Mouse (Mus musculus) adrenal gland, adult 2 months (tissue): ENCODE measurements around the gene Znrf2. TPM values are rescaled to one million over a fixed set of nuclear protein-coding genes. Genes with fewer than 3 reads are reported as not detected.
A peak's percentile ranks its signal among the peaks of the same experiment; 100 is the strongest.

Experiments used
- DNase-seq: peaks from one replicate; pipeline ENCODE4 v3.0.0; 2021
- long read RNA-seq: library from polyadenylated mRNA; stranded (forward); transcript quantifications from one replicate; pipeline ENCODE4 v2.0.0, GENCODE M21; 2021
- polyA plus RNA-seq: library from polyadenylated mRNA; depleted of rRNA; stranded (reverse); fragments of >200 nt; gene quantifications from 2 replicates; pipeline ENCODE4 v1.2.3, GENCODE M21; 2012; rRNA removed
- total RNA-seq, 2 experiments: library from RNA; stranded (reverse); gene quantifications; 2 replicates each; pipeline ENCODE4 v1.2.3; 2021

Znrf2 gene
- total RNA-seq (10 to 100 TPM; 39.2 to 54.0 TPM), polyA plus RNA-seq (75.3 and 107 TPM in 2 replicates)
- long read RNA-seq, full-length matches to known transcripts: 28 of 31 reads
- long read RNA-seq, partial matches to known transcripts: 0 of 31 reads
- long read RNA-seq, other reads (novel, unspliced or antisense): 3 of 31 reads

DNA sequence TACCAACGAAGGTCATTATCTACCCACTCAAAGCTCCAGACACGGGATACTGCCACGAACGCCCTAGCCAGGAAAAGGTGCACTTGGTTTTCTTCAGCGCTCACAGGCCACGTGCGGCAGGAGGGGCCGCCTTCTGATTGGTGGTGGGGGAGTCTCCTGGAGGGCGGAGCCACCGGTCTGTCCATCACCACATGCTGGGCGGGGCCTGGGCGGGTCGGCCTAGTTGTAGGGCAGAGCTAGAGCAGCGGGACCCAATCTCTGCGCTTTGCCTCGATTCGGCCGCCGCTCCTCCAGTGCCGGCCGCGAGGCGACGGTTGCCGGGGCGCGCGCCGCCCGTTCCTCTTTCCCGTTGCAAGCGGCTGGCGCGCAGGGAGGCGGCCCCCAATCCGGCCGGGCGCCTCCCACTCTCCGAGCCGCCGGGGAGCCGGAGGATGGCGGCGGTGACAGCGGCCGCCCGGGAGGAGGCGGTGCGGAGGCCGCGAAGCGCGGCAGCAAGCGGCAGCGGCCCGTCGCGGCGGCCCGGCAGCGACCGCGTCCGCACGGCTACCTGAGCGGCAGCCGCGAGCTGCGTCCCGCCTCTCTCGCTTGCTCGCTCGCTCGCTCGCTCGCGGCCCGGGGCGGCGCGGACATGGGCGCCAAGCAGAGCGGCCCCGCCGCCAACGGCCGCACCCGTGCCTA, at the start of gene Znrf2:
TSS of gene Znrf2 (plus strand) at position 529 of the 678 bp plus-strand sequence.
- DNase-seq: peak; percentile 98

- no peak for DNase-seq
Measured at GRCm38 (mm10) chr6:54767746-54768145, 49.0 kb upstream of the Znrf2 start.

- no peak for DNase-seq
Measured at GRCm38 (mm10) chr6:54770766-54771165, 46.0 kb upstream of the Znrf2 start.

- peak; percentile 23 for DNase-seq
Measured at GRCm38 (mm10) chr6:54771171-54771570, 45.5 kb upstream of the Znrf2 start.

GRCm38 (mm10) chr6:54772078-54772477, 44.6 kb upstream of the Znrf2 start:
- DNase-seq: no peak

GRCm38 (mm10) chr6:54775739-54776138, 41.0 kb upstream of the Znrf2 start:
- no peak for DNase-seq

DNA sequence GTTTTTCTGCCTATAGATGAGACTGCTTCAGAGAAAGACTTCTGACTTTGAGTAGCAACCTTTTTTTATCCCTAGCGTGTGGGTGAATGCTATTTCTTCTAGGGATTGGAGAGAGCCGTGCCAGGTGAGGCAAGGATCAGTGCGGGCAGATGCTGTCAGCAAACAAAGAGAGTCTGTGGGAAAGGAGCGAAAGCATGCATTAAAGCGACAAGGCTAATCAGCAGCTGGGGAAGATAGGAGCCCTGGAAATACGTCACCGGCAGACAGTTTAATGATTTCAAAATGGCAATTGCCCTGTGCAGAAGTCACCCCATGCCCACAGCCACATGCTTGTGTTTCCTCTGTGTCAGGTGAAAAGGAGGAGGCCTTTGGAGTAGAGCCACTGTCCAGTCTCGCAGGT, 39.1 kb upstream of the Znrf2 start:
- no peak for DNase-seq

GRCm38 (mm10) chr6:54779968-54780367, 36.7 kb upstream of the Znrf2 start:
- no peak for DNase-seq

GRCm38 (mm10) chr6:54780569-54781304, 36.0 kb upstream of the Znrf2 start:
- no peak for DNase-seq

GRCm38 (mm10) chr6:54781881-54782280, 34.8 kb upstream of the Znrf2 start:
- DNase-seq: no peak

DNA sequence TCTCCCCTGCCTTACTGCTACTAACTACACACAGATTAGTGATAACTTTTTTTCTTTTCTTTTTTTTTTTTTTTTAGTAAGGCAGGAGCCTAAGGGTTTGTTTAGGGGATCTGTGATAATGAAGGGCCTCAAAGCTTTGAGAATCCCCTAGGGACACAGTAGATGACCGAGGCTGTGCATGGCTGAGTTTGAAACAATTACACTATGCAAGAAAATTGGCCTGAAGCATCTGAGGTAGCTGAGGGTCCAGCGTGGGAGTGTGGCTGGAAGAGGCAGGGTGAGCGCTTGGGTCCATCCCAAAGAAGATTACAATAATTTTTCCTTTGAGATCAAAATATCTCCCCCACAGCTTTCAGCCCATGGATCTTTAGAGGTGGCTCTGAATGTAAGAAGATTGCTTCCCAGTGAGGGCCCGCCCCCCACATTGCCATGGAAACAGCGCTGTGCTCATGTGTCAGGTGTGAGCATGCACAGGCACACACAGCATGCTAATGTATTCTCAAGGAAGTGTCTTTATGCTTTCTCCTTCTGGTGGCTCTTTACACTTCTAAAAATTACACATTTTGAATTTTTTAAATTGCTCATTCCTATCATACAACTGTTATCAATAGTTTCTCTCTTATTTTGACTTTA, 31.5 kb upstream of the Znrf2 start:
- DNase-seq: no peak

- DNase-seq: no peak
Measured at GRCm38 (mm10) chr6:54786766-54787165, 29.9 kb upstream of the Znrf2 start.

GRCm38 (mm10) chr6:54788493-54788892, 28.2 kb upstream of the Znrf2 start:
- no peak for DNase-seq

DNA sequence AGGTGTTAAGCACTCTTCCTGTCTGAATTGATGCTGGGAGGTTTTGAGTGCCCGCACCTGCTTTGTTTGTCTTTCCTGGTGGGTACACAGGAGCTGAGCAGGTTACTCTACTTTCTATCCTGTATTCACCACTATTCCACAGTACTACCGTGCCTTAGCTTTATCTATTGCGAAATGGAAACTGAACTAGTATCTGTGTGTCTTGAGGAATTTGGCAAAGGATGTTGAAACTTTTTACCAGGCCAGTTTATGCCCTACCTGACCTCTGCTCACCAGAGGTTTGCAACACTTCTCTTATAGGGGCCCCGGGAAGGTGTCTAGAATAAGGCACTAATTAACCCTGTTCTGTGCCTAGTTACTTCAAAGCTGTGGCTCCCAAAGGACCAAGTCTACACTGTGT, 27.6 kb upstream of the Znrf2 start:
- peak; percentile 8 for DNase-seq

GRCm38 (mm10) chr6:54790071-54790470, 26.6 kb upstream of the Znrf2 start:
- peak; percentile 23 for DNase-seq

GRCm38 (mm10) chr6:54793853-54794252, 22.9 kb upstream of the Znrf2 start:
- DNase-seq: no peak

DNA sequence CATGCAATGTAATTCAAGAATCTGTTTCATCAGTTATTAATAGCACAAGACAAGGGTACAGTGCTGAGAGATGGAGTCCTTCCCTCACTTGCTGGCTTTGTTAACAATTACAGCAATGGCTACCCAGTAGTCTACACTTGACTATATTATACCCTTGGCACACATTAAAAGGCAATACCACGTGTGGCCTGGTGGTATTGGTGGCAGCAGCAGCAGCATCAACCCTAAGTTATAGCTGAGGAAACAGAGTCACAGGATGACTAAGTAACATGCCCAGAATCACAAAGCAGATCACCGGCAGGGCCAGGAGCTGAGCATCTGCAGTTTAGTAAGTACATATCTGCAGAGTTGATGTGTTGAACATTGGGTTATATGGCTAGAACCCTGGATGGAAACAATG, 22.3 kb upstream of the Znrf2 start:
- DNase-seq: no peak

DNA sequence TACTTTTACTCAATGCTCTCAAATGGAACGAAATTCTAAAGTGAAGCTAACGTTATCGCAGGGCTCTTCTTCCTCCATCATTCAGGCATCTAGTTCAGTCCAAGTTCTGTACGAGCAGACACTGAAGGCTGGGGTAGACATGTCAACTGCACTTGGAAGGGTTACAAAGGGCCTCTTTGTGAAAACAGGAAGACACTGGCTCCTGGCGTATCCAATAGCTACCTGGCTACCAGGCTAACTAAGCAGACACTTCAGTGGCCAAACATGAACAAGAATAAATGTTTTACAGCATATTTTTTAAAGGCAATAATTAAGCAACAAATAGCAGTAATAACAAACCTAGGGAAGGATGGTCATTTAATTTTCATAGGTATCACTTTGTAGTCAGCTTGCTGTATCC, 21.7 kb upstream of the Znrf2 start:
- no peak for DNase-seq

DNA sequence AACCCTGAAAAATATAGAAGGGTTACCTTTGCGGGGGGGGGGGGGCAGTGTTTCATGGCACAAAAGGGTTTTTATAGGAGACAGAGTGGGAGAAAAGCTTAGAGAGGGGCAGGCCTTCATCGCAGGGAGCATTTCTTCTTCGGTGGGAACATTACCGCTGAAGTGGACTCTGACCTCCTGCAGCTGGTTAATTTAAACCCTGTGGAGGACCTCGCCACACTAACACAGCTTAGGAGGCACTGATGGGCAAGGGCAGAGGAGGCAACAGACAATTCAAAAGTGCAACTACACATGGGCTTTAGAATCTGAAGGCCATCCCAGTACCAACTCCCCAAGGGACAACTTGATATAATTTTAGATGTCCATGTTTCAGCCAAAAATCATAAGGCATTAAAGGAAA, 20.7 kb upstream of the Znrf2 start:
- DNase-seq: no peak

DNA sequence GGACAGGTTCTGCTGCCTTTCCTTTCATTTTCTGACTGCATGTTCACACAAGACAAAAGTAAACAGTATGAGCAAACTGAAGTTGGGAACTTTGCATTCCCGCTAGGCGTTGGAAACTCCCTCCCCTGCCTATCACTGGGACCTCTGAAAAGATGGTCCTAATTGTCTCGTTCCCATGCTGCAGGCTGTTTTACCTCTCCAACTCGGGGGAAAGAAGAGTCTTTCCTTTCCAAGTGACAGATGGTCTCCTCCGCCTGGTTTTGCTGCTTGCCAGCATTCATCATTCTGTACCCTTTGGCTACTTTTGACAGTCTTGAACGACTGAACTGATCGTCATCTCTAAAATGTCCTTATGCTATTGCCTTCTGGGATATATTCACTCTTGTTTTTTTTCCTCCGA, 14.4 kb upstream of the Znrf2 start:
- DNase-seq: no peak

GRCm38 (mm10) chr6:54804066-54804864, 12.5 kb upstream of the Znrf2 start:
- DNase-seq: no peak

- DNase-seq: no peak
Measured at GRCm38 (mm10) chr6:54805779-54806178, 10.9 kb upstream of the Znrf2 start.
